Mouse (Mus musculus) neural tube, embryonic 11.5 days (tissue): ENCODE measurements at regions not wholly inside any gene's neighbourhood (a gene's known extent, or its start where the extent isn't known, plus 50 kb on each side); places are given as distances from the start of the nearest gene placed in this dataset.

Source experiments
- ATAC-seq: fragments of 200-750 bp; cut with Nextera tagmentation; 2 replicates; pipeline ENCODE4 v1.8.0; 2017; ENCODE audit warnings: moderate number of reproducible peaks, mild to moderate bottlenecking, moderate TSS enrichment, moderate library complexity; ENCODE audit not compliant: insufficient read depth, low FRiP score, low TSS enrichment
- DNase-seq: peaks from one replicate; pipeline ENCODE4 v3.0.0-alpha.2; 2015; ENCODE audit warnings: low spot score
- H3K27ac ChIP-seq: fragments of 300-500 bp; sonication (generic); 2 replicates; pipeline ENCODE4 v1.5.1; 2014; ENCODE audit warnings: low read depth, mild to moderate bottlenecking, low read length
- H3K27me3 ChIP-seq: fragments of 300-500 bp; sonication (generic); 2 replicates; pipeline ENCODE4 v1.6.1; 2014; ENCODE audit warnings: mild to moderate bottlenecking, low read length, mixed read lengths; ENCODE audit not compliant: control insufficient read depth, insufficient read depth
- H3K36me3 ChIP-seq: fragments of 300-500 bp; sonication (generic); 2 replicates; pipeline ENCODE4 v1.6.1; 2014; ENCODE audit warnings: mild to moderate bottlenecking, low read length, moderate library complexity, mixed read lengths; ENCODE audit not compliant: control insufficient read depth, insufficient read depth
- H3K4me1 ChIP-seq: fragments of 300-500 bp; sonication (generic); 2 replicates; pipeline ENCODE4 v1.6.1; 2014; ENCODE audit warnings: low read length, mixed read lengths; ENCODE audit not compliant: control insufficient read depth, insufficient read depth
- H3K4me2 ChIP-seq: fragments of 300-500 bp; sonication (generic); 2 replicates; pipeline ENCODE4 v1.6.1; 2014; ENCODE audit warnings: low read depth, mild to moderate bottlenecking, moderate library complexity
- H3K4me3 ChIP-seq: fragments of 300-500 bp; sonication (generic); 2 replicates; pipeline ENCODE4 v1.5.1; 2014; ENCODE audit warnings: low read depth, low read length
- H3K9ac ChIP-seq: fragments of 300-500 bp; sonication (generic); 2 replicates; pipeline ENCODE4 v1.6.1; 2014; ENCODE audit warnings: mild to moderate bottlenecking, low read length
- H3K9me3 ChIP-seq: fragments of 300-500 bp; sonication (generic); 2 replicates; pipeline ENCODE4 v1.6.1; 2016; ENCODE audit warnings: low read length; ENCODE audit not compliant: control insufficient read depth
- WGBS: fragments of 180-500 bp; shearing (Covaris S2); extraction: QIAGEN DNeasy Blood & Tissue Kit; methylation state at CpG from one replicate; pipeline ENCODE4 v1.1.7; 2014; 5-methylcytosine and 5-hydroxymethylcytosine counted together

DNA sequence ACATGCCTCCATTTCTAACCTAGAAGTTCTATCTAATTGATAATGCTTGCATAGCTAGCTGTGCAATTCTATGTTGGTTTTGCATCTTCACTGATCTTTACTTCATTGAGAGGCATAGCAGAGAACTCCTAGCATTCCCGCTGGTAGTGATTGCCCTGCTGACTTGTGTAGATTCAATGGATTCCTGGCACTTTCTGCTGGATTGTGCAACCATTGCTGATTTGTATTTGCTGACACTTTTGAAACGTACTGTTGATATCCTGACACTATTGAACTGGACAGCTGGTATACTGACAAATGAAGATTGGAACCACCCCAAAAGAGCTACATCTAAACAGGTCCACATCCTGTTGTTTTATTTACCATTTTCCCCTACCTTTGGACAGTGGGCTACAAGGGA, 404.0 kb upstream of the Pom121l12 start:
- Histone ChIP-seq H3K4me2 (no peak overlapping the region), H3K4me3 (no peak overlapping the region), H3K27ac (no peak overlapping the region), H3K27me3 (no peaks in the 10 kb centered on the region), H3K9me3 (no peaks in the 10 kb centered on the region), H3K9ac (no peak overlapping the region), H3K36me3 (no peaks in the 10 kb centered on the region), H3K4me1 (no peaks in the 10 kb centered on the region)
- DNase-seq = no peak
- 88% methylated on average over 2 of the region's 2 CpGs for WGBS
- no peak for ATAC-seq
